ENCODE assay signal across 20 mouse cellular contexts in the genomic region with DNA sequence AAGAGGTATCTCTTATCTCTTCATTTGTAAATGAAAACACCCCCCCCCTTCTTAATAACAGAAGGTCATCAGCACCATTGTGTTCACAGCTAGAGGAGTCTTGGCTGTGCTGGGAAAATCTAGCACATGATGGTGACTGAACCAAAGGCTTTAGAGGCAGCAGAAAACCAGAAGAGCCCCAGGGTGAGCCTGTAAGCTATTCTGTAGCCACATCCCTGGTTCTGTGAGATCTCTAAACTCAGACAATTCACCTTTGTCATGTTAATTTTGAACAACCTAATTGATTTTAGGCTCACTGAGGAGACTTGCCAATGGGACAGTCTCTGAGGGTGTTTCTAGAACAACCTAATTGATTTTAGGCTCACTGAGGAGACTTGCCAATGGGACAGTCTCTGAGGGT.
DNase-seq lines count a peak whose midpoint lies in the region; ATAC-seq and TF ChIP-seq lines count a peak whose summit lies in the region.
"Had no signal": no experiment of that assay in that cellular context is flagged by ENCODE, and none has a peak within 500 bp of the region (broad histone marks: within the 10 kb centered on the region; RNA-seq: fewer than 3 reads in every experiment).

No protein-coding gene starts in this region.

- no peak overlapping the region for H3K9ac ChIP-seq in ES-E14 (ENCODE audit: insufficient read depth, low read depth, low read length, poor library complexity, severe bottlenecking)
- H3K9ac ChIP-seq in heart, embryonic 11.5 days (ENCODE audit: low read depth, low read length) = no peak overlapping the region
- H3K9ac ChIP-seq: embryonic facial prominence, embryonic 12.5 days; forebrain, embryonic 13.5 days; forebrain, embryonic 15.5 days; forebrain, postnatal 0 days had no signal

- ATAC-seq in heart, embryonic 11.5 days (replicated peaks; ENCODE audit: insufficient number of reproducible peaks, low FRiP score, low TSS enrichment) = no peak
- ATAC-seq: activated CD4-positive, CD25-positive, alpha-beta regulatory T cell, adult 4 months; forebrain, embryonic 13.5 days; forebrain, embryonic 15.5 days; forebrain, postnatal 0 days had no signal

- H3K4me1 ChIP-seq in ES-E14 (ENCODE audit: control insufficient read depth in 2 of 2, insufficient read depth in 2 of 2, low read length in 2 of 2, poor library complexity in 1 of 2) = peaks cover 5 to 13% of the 10 kb centered on the region in 2 experiments; a peak in 3 of 4 replicates
- H3K4me1 ChIP-seq in heart, embryonic 11.5 days (ENCODE audit: control insufficient read depth, insufficient read depth, low read length) = no peaks in the 10 kb centered on the region
- H3K4me1 ChIP-seq: embryonic facial prominence, embryonic 10.5 days; embryonic facial prominence, embryonic 12.5 days had no signal

- DNase-seq in ES-E14 (ENCODE audit: low read depth, low spot score) (peak; percentile 68), WW6 (ENCODE audit: low read depth, low spot score) (peak; percentile 7)
- peak; percentile 13 for DNase-seq in brain, embryonic 14.5 days (ENCODE audit: low read depth)
- DNase-seq in cerebellum, adult 9-11 months = no peak
- DNase-seq in heart, adult 8-10 months (ENCODE audit: low spot score) = no peak
- DNase-seq: adrenal gland, adult 8-10 months; adrenal gland, postnatal 14 days; adrenal gland, postnatal 36 days; cerebellum, adult 11 months; cerebellum, adult 18-20 months; cerebellum, adult 8-10 months; cerebellum, postnatal 10 days; cerebellum, postnatal 25 days; forebrain, postnatal 0 days had no signal

- no peak overlapping the region for H3K27ac ChIP-seq in ES-E14 (ENCODE audit: insufficient read depth, low read depth, low read length, poor library complexity, severe bottlenecking)
- H3K27ac ChIP-seq in heart, embryonic 11.5 days (ENCODE audit: low read depth, low read length) = no peak overlapping the region
- H3K27ac ChIP-seq: embryonic facial prominence, embryonic 10.5 days; embryonic facial prominence, embryonic 12.5 days; forebrain, embryonic 13.5 days; forebrain, embryonic 15.5 days had no signal

- no peaks in the 10 kb centered on the region for H3K27me3 ChIP-seq in heart, embryonic 11.5 days (ENCODE audit: control insufficient read depth, insufficient read depth, low read length)
- H3K27me3 ChIP-seq: embryonic facial prominence, embryonic 12.5 days; forebrain, embryonic 13.5 days; forebrain, embryonic 15.5 days had no signal

- H3K9me3 ChIP-seq in ES-E14 (ENCODE audit: control insufficient read depth, insufficient read depth, low read depth, low read length) = no peaks in the 10 kb centered on the region
- no peaks in the 10 kb centered on the region for H3K9me3 ChIP-seq in heart, embryonic 11.5 days (replicated peaks; ENCODE audit: control insufficient read depth, low read length)
- H3K9me3 ChIP-seq: embryonic facial prominence, embryonic 10.5 days; embryonic facial prominence, embryonic 12.5 days; forebrain, embryonic 13.5 days; forebrain, embryonic 15.5 days had no signal

- no peak for TF ChIP-seq POLR2A in brain, embryonic 14.5 days (IDR thresholded peaks at IDR 0.05; ENCODE audit: borderline replicate concordance, extremely low read depth, insufficient read depth, insufficient read length, poor library complexity, severe bottlenecking)

- TF ChIP-seq CTCF in brain, embryonic 14.5 days (IDR thresholded peaks at IDR 0.05; ENCODE audit: borderline replicate concordance, extremely low read depth, insufficient read depth, insufficient read length) = no peak

- no peak overlapping the region for H3K4me3 ChIP-seq in ES-E14 (ENCODE audit: insufficient read depth in 1 of 2, low read depth in 1 of 2, low read length in 2 of 2, poor library complexity in 1 of 2, severe bottlenecking in 1 of 2)
- no peak overlapping the region for H3K4me3 ChIP-seq in heart, embryonic 11.5 days (ENCODE audit: low read depth, low read length)
- H3K4me3 ChIP-seq: embryonic facial prominence, embryonic 10.5 days; embryonic facial prominence, embryonic 12.5 days; forebrain, embryonic 13.5 days; forebrain, embryonic 15.5 days had no signal

- no peaks in the 10 kb centered on the region for H3K36me3 ChIP-seq in ES-E14 (ENCODE audit: control insufficient read depth, insufficient read depth, low read length, poor library complexity, severe bottlenecking)
- no peaks in the 10 kb centered on the region for H3K36me3 ChIP-seq in heart, embryonic 11.5 days (ENCODE audit: control insufficient read depth, insufficient read depth, low read length)
- H3K36me3 ChIP-seq: embryonic facial prominence, embryonic 10.5 days; embryonic facial prominence, embryonic 12.5 days; forebrain, embryonic 15.5 days had no signal

- in situ Hi-C loops in ES-E14 (cut with MboI; ENCODE audit: low sequenced_read_pairs in 2 of 2, unreplicated experiment in 2 of 2) = no loop called here

- H3K4me2 ChIP-seq in heart, embryonic 11.5 days = no peak overlapping the region
- H3K4me2 ChIP-seq: embryonic facial prominence, embryonic 12.5 days; forebrain, embryonic 13.5 days; forebrain, embryonic 15.5 days had no signal

TF ChIP-seq in ES-E14, 5 proteins besides CTCF, POLR2A, EP300 and RAD21:
- TF ChIP-seq MAFK (IDR thresholded peaks at IDR 0.05; ENCODE audit: insufficient read depth, low read depth, low read length) (no peak), ZC3H11A (IDR thresholded peaks at IDR 0.05; ENCODE audit: borderline replicate concordance, low read depth, low read length) (no peak), HCFC1 (IDR thresholded peaks at IDR 0.05; ENCODE audit: borderline replicate concordance, insufficient read depth, low read length) (no peak), ZNF384 (IDR thresholded peaks at IDR 0.05; ENCODE audit: low read depth, low read length) (no peak), CHD2 (IDR thresholded peaks at IDR 0.05; ENCODE audit: low read depth, low read length) (no peak)

Comparison
In these comparisons a context has a peak if more than half of its experiments do, and no peak if none do; other contexts are left out.
1. DNase-seq: peak in ES-E14 (single experiment), WW6 (single experiment) and brain, embryonic 14.5 days (single experiment); none in cerebellum, adult 9-11 months (single experiment) and heart, adult 8-10 months (single experiment).